Mouse (Mus musculus): ENCODE data around the gene Mbd3.

DNA sequence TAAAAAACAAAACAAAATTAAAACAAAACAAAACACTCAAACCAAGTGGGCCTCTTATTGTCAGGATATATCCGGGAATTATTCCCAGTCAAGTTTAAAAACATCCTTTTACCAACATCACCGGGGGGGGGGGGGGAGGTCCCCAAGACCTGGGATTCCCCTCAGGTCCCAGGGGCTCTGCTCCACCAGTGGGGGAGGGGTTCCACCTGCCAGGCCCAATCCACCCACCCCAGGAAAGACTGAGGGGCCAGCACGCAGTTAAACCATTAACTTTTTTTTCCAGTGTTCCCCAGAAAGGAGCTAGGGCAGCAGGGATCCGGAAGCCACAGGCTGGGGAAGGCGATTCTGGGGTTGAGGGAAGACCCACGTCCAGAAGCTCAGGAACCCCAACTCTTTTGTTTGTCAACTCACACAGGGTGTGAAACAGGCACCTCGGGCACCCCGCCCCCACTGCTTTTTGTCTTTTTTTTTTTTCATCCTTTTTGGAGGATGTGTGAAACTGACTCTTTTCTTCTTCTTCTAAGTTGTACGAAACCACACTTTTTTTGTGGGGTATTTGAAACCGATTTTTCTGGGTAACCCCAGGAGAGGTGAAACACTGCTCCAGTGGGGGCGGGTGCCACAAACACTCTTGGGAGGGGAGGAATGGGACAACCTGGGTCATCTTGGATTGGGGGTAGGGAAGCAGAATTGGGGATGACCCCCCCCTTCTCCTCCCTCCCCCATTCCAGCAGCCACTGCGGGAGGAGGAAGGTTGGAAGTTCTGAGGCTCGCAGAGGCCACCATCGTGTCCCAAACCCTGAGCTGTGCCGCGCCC lies 32.4 kb upstream of the Mbd3 start:
- TF ChIP-seq CTCF (IDR thresholded peaks at IDR 0.05; ENCODE audit: low read depth, low read length) (no peak), POLR2A (IDR thresholded peaks at IDR 0.05; ENCODE audit: extremely low read depth, insufficient read depth, low read length) (no peak)

Measured in liver, adult 2 months (tissue).